Mouse (Mus musculus) neural tube, embryonic 14.5 days (tissue): ENCODE results near the gene Cryzl2. TPM values are rescaled to one million over a fixed set of nuclear protein-coding genes. Genes with fewer than 3 reads are reported as not detected.

ENCODE experiments used
- ATAC-seq: fragments of 200-750 bp; cut with Nextera tagmentation; 2 replicates; pipeline ENCODE4 v1.8.0; 2017; ENCODE audit warnings: low read depth, mild to moderate bottlenecking, moderate TSS enrichment, moderate library complexity
- H3K27ac ChIP-seq: fragments of 300-500 bp; sonication (generic); 2 replicates; pipeline ENCODE4 v1.5.1; 2014; ENCODE audit warnings: low read depth, mild to moderate bottlenecking, control low read depth, low read length, moderate library complexity, mixed read lengths
- H3K27me3 ChIP-seq: fragments of 300-500 bp; sonication (generic); 2 replicates; pipeline ENCODE4 v1.6.1; 2014; ENCODE audit warnings: low read length; ENCODE audit not compliant: control insufficient read depth, insufficient read depth
- H3K36me3 ChIP-seq: fragments of 300-500 bp; sonication (generic); 2 replicates; pipeline ENCODE4 v1.6.1; 2014; ENCODE audit warnings: low read length, mixed read lengths; ENCODE audit not compliant: control insufficient read depth, insufficient read depth
- H3K4me1 ChIP-seq: fragments of 300-500 bp; sonication (generic); 2 replicates; pipeline ENCODE4 v1.6.1; 2014; ENCODE audit warnings: low read length; ENCODE audit not compliant: control insufficient read depth, insufficient read depth
- H3K4me2 ChIP-seq: fragments of 300-500 bp; sonication (generic); 2 replicates; pipeline ENCODE4 v1.6.1; 2014; ENCODE audit warnings: mild to moderate bottlenecking, low read depth, low read length, control low read depth
- H3K4me3 ChIP-seq: fragments of 300-500 bp; sonication (generic); 2 replicates; pipeline ENCODE4 v1.5.1; 2014; ENCODE audit warnings: low read depth, low read length, control low read depth, mixed read lengths
- H3K9ac ChIP-seq: fragments of 300-500 bp; sonication (generic); replicated peaks from 2 replicates; pipeline ENCODE4 v1.6.1; 2014; ENCODE audit warnings: low read depth, mild to moderate bottlenecking, control low read depth, low read length, mixed read lengths
- H3K9me3 ChIP-seq: fragments of 300-500 bp; sonication (generic); 2 replicates; pipeline ENCODE4 v1.6.1; 2016; ENCODE audit warnings: low read length; ENCODE audit not compliant: control insufficient read depth
- WGBS: fragments of 180-500 bp; shearing (Covaris S2); extraction: QIAGEN DNeasy Blood & Tissue Kit; methylation state at CpG from one replicate; pipeline ENCODE4 v1.1.7; 2014; 5-methylcytosine and 5-hydroxymethylcytosine counted together
- polyA plus RNA-seq: library from polyadenylated mRNA; unstranded; fragments of >200 nt; fragmentation: Nextera tagmentation; extraction: Ambion mirVana; gene quantifications from 2 replicates; pipeline ENCODE4 v1.2.1, GENCODE M21; 2014

Gene Cryzl2
- polyA plus RNA-seq, 1 experiment from 2014 or later: 6.2 TPM

- no peak overlapping the region for H3K27ac ChIP-seq
- ATAC-seq: no peak
- no peaks in the 10 kb centered on the region for H3K36me3 ChIP-seq
- peaks cover 14% of the 10 kb centered on the region; the same call in 1 of the 2 replicates for H3K4me1 ChIP-seq
- no peaks in the 10 kb centered on the region for H3K27me3 ChIP-seq
- no peaks in the 10 kb centered on the region for H3K9me3 ChIP-seq
- H3K4me3 ChIP-seq: no peak overlapping the region
- 38% methylated on average over 4 of the region's 4 CpGs for WGBS
- no peak overlapping the region for H3K9ac ChIP-seq
- H3K4me2 ChIP-seq: no peak overlapping the region
Measured at GRCm38 (mm10) chr1:157447142-157447541, 11.2 kb upstream of the Cryzl2 start.

- no peak for ATAC-seq
- no peaks in the 10 kb centered on the region for H3K36me3 ChIP-seq
- no peak overlapping the region for H3K4me3 ChIP-seq
- no peak overlapping the region for H3K4me2 ChIP-seq
- no peaks in the 10 kb centered on the region for H3K27me3 ChIP-seq
- peaks cover 8% of the 10 kb centered on the region; the same call in 1 of the 2 replicates for H3K4me1 ChIP-seq
- no peak overlapping the region for H3K9ac ChIP-seq
- no peak overlapping the region for H3K27ac ChIP-seq
- no peaks in the 10 kb centered on the region for H3K9me3 ChIP-seq
- WGBS: 32% methylated on average over 7 of the region's 7 CpGs
Measured at GRCm38 (mm10) chr1:157448164-157448804, 10.1 kb upstream of the Cryzl2 start.

GRCm38 (mm10) chr1:157448805-157449188, 9.6 kb upstream of the Cryzl2 start:
- H3K27ac ChIP-seq: no peak overlapping the region
- WGBS: 78% methylated on average over 5 of the region's 5 CpGs

GRCm38 (mm10) chr1:157449532-157449931, 8.8 kb upstream of the Cryzl2 start:
- no peak for ATAC-seq
- H3K4me2 ChIP-seq: peak overlapping the region; percentile 23
- H3K27ac ChIP-seq: no peak overlapping the region

More at GRCm38 (mm10) chr1:157448805-157449188, 9.6 kb upstream of the Cryzl2 start:
- H3K9ac ChIP-seq: no peak overlapping the region
- H3K9me3 ChIP-seq: no peaks in the 10 kb centered on the region
- ATAC-seq: no peak
- H3K4me1 ChIP-seq: peaks cover 7% of the 10 kb centered on the region; the same call in 1 of the 2 replicates
- no peak overlapping the region for H3K4me3 ChIP-seq
- no peaks in the 10 kb centered on the region for H3K27me3 ChIP-seq
- no peaks in the 10 kb centered on the region for H3K36me3 ChIP-seq
- H3K4me2 ChIP-seq: no peak overlapping the region

GRCm38 (mm10) chr1:157449981-157450636, 8.3 kb upstream of the Cryzl2 start:
- ATAC-seq: no peak
- Histone ChIP-seq H3K4me1 (peaks cover 7% of the 10 kb centered on the region; the same call in 1 of the 2 replicates), H3K4me3 (no peak overlapping the region), H3K9me3 (no peaks in the 10 kb centered on the region), H3K27me3 (no peaks in the 10 kb centered on the region), H3K27ac (no peak overlapping the region), H3K4me2 (peak overlapping the region; percentile 23), H3K36me3 (no peaks in the 10 kb centered on the region), H3K9ac (no peak overlapping the region; the same call in 1 of the 2 replicates)
- 13% methylated on average over 21 of the region's 21 CpGs for WGBS

More at GRCm38 (mm10) chr1:157449532-157449931, 8.8 kb upstream of the Cryzl2 start:
- H3K9me3 ChIP-seq: no peaks in the 10 kb centered on the region
- H3K27me3 ChIP-seq: no peaks in the 10 kb centered on the region
- H3K4me3 ChIP-seq: no peak overlapping the region
- no peaks in the 10 kb centered on the region for H3K36me3 ChIP-seq
- H3K4me1 ChIP-seq: peaks cover 7% of the 10 kb centered on the region; the same call in 1 of the 2 replicates
- no peak overlapping the region for H3K9ac ChIP-seq
- 21% methylated on average over 10 of the region's 10 CpGs for WGBS

- H3K9ac ChIP-seq: no peak overlapping the region
- H3K27ac ChIP-seq: no peak overlapping the region
- no peak overlapping the region for H3K4me2 ChIP-seq
- 73% methylated on average over 3 of the region's 3 CpGs for WGBS
- no peak overlapping the region for H3K4me3 ChIP-seq
- peaks cover 7% of the 10 kb centered on the region; the same call in 1 of the 2 replicates for H3K4me1 ChIP-seq
- no peaks in the 10 kb centered on the region for H3K36me3 ChIP-seq
- H3K27me3 ChIP-seq: no peaks in the 10 kb centered on the region
- ATAC-seq: no peak
- H3K9me3 ChIP-seq: no peaks in the 10 kb centered on the region
Measured at GRCm38 (mm10) chr1:157452284-157452683, 6.1 kb upstream of the Cryzl2 start.

GRCm38 (mm10) chr1:157452759-157453549, 5.4 kb upstream of the Cryzl2 start:
- no peak overlapping the region for H3K4me2 ChIP-seq
- 27% methylated on average over 5 of the region's 5 CpGs for WGBS
- H3K36me3 ChIP-seq: no peaks in the 10 kb centered on the region
- H3K9ac ChIP-seq: no peak overlapping the region
- peak; percentile 41; the same call in 1 of the 2 replicates for ATAC-seq
- peaks cover 7% of the 10 kb centered on the region; the same call in 1 of the 2 replicates for H3K4me1 ChIP-seq
- no peak overlapping the region for H3K4me3 ChIP-seq
- H3K27ac ChIP-seq: no peak overlapping the region
- H3K9me3 ChIP-seq: no peaks in the 10 kb centered on the region
- H3K27me3 ChIP-seq: no peaks in the 10 kb centered on the region

GRCm38 (mm10) chr1:157454876-157455275, 3.5 kb upstream of the Cryzl2 start:
- Histone ChIP-seq H3K27me3 (no peaks in the 10 kb centered on the region), H3K9ac (no peak overlapping the region), H3K27ac (no peak overlapping the region), H3K4me3 (no peak overlapping the region), H3K4me2 (no peak overlapping the region), H3K4me1 (0 out of 2 replicates have a peak, but pooled peaks cover 2% of the 10 kb centered on the region), H3K9me3 (no peaks in the 10 kb centered on the region), H3K36me3 (no peaks in the 10 kb centered on the region)
- no peak for ATAC-seq
- 71% methylated on average over 6 of the region's 6 CpGs for WGBS
